Mouse (Mus musculus) E14TG2a.4 (cell line): Measurements from ENCODE around the gene Podn.

ENCODE experiments used
- H3K27me3 ChIP-seq: 2 replicates; pipeline ENCODE4 v1.6.1; 2014; ENCODE audit warnings: low read length, control low read depth; ENCODE audit not compliant: insufficient read depth
- H3K36me3 ChIP-seq: 2 replicates; pipeline ENCODE4 v1.6.1; 2014; ENCODE audit warnings: low read length, control low read depth; ENCODE audit not compliant: insufficient read depth
- H3K4me1 ChIP-seq: replicated peaks from 2 replicates; pipeline ENCODE4 v1.6.1; 2014; ENCODE audit warnings: low read depth, low read length, control low read depth
- H3K4me3 ChIP-seq: replicated peaks from 2 replicates; pipeline ENCODE4 v1.5.1; 2014; ENCODE audit warnings: mild to moderate bottlenecking, low read length
- H3K9me3 ChIP-seq: 2 replicates; pipeline ENCODE4 v1.6.1; 2014; ENCODE audit warnings: low read length, control low read depth
- CTCF ChIP-seq: conservative IDR thresholded peaks from 2 replicates; pipeline ENCODE4 v1.5.1; 2014; ENCODE audit warnings: low read length
- NANOG ChIP-seq: IDR thresholded peaks from 2 replicates; pipeline ENCODE4 v1.6.1; 2014; ENCODE audit warnings: borderline replicate concordance, low read length, mixed read lengths
- POU5F1 ChIP-seq: IDR thresholded peaks from 2 replicates; pipeline ENCODE4 v1.6.1; 2014; ENCODE audit warnings: low read length, borderline replicate concordance

Gene Podn

GRCm38 (mm10) chr4:108062524-108062923 is 33.7 kb downstream of the Podn start:
- Histone ChIP-seq H3K4me1 (peaks cover 24% of the 10 kb centered on the region), H3K27me3 (no peaks in the 10 kb centered on the region), H3K4me3 (no peak overlapping the region), H3K36me3 (peaks cover 57% of the 10 kb centered on the region), H3K9me3 (no peaks in the 10 kb centered on the region)
- no peak for TF ChIP-seq NANOG
- TF ChIP-seq CTCF = no peak
- TF ChIP-seq POU5F1 = no peak

GRCm38 (mm10) chr4:108060774-108061173 is 35.5 kb downstream of the Podn start:
- H3K4me3 ChIP-seq = no peak overlapping the region
- H3K36me3 ChIP-seq = peaks cover 49% of the 10 kb centered on the region
- TF ChIP-seq CTCF (no peak), POU5F1 (no peak), NANOG (no peak)
- no peaks in the 10 kb centered on the region for H3K9me3 ChIP-seq
- no peaks in the 10 kb centered on the region for H3K27me3 ChIP-seq
- H3K4me1 ChIP-seq = peaks cover 24% of the 10 kb centered on the region

- no peak for TF ChIP-seq NANOG
- no peak for TF ChIP-seq CTCF
- no peak for TF ChIP-seq POU5F1
- H3K36me3 ChIP-seq = peaks cover 55% of the 10 kb centered on the region
- no peak overlapping the region for H3K4me3 ChIP-seq
These were observed 36.5 kb downstream of the Podn start for GRCm38 (mm10) chr4:108059601-108060379.

GRCm38 (mm10) chr4:108058166-108058565 is 38.1 kb downstream of the Podn start:
- Histone ChIP-seq H3K36me3 (peaks cover 63% of the 10 kb centered on the region), H3K4me3 (no peak overlapping the region), H3K27me3 (no peaks in the 10 kb centered on the region), H3K4me1 (peaks cover 20% of the 10 kb centered on the region), H3K9me3 (no peaks in the 10 kb centered on the region)
- no peak for TF ChIP-seq CTCF
- TF ChIP-seq POU5F1 = no peak
- no peak for TF ChIP-seq NANOG

More at GRCm38 (mm10) chr4:108059601-108060379, 36.5 kb downstream of the Podn start:
- H3K4me1 ChIP-seq = peaks cover 20% of the 10 kb centered on the region
- no peaks in the 10 kb centered on the region for H3K27me3 ChIP-seq
- no peaks in the 10 kb centered on the region for H3K9me3 ChIP-seq

GRCm38 (mm10) chr4:108057247-108057646 is 39.0 kb downstream of the Podn start:
- Histone ChIP-seq H3K4me1 (peaks cover 23% of the 10 kb centered on the region), H3K27me3 (no peaks in the 10 kb centered on the region), H3K36me3 (peaks cover 67% of the 10 kb centered on the region), H3K9me3 (no peaks in the 10 kb centered on the region), H3K4me3 (no peak overlapping the region)
- TF ChIP-seq POU5F1 (no peak), CTCF (no peak), NANOG (no peak)

GRCm38 (mm10) chr4:108055873-108056272 is 40.4 kb downstream of the Podn start:
- TF ChIP-seq POU5F1 = no peak
- Histone ChIP-seq H3K36me3 (peaks cover 74% of the 10 kb centered on the region), H3K9me3 (no peaks in the 10 kb centered on the region), H3K4me3 (no peak overlapping the region), H3K27me3 (no peaks in the 10 kb centered on the region), H3K4me1 (peaks cover 22% of the 10 kb centered on the region)

- no peaks in the 10 kb centered on the region for H3K9me3 ChIP-seq
- H3K27me3 ChIP-seq = no peaks in the 10 kb centered on the region
- H3K4me1 ChIP-seq = peaks cover 3% of the 10 kb centered on the region; the same call in 1 of the 2 replicates
- no peak overlapping the region for H3K4me3 ChIP-seq
- H3K36me3 ChIP-seq = peaks cover 75% of the 10 kb centered on the region
- TF ChIP-seq CTCF (no peak), POU5F1 (no peak), NANOG (no peak)
These were observed 43.6 kb downstream of the Podn start for GRCm38 (mm10) chr4:108052673-108053072.

- Histone ChIP-seq H3K27me3 (no peaks in the 10 kb centered on the region), H3K4me3 (no peak overlapping the region), H3K36me3 (peaks cover 82% of the 10 kb centered on the region), H3K4me1 (peaks cover 3% of the 10 kb centered on the region; the same call in 1 of the 2 replicates), H3K9me3 (no peaks in the 10 kb centered on the region)
- TF ChIP-seq CTCF (no peak), NANOG (no peak), POU5F1 (no peak)
These were observed 44.5 kb downstream of the Podn start for GRCm38 (mm10) chr4:108051687-108052274.
